Mouse (Mus musculus) heart, adult 11 months (tissue): ENCODE results near the gene Armc9.

ENCODE experiments used
- DNase-seq: peaks from one replicate; pipeline ENCODE4 v3.0.0; 2022

Gene Armc9

DNA sequence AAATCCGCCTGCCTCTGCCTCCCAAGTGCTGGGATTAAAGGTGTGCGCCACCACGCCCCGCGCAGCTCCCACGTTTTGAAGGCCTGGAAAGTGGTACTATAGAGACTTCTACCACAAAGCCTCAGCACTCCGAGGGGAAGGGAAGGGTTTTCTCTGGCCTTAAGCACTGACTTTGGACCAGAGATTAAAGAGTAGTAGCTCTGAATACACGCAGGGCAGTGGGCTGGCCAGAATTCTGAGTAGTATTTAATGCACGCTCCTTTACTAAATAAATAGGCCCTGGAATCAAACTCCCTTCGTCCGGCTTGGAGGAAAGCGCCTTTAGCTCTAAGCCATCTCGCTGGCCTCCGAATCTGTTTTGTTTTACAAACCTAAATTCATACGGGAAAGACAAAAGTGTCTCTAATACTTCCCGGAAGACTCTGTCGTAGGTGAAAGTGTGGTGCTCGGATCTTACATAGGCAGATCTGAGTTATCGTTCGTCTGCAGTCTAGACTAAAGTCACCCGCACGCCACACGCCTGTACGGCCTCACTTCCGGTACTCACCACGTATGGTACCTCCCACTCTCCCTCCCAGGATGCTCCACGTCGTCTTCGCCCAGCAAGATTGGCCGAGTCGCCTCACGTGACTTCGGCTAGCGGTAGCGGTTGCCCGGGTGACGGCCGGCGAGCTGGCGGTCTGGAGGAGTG lies at the start of gene Armc9:
Gene Armc9 (plus strand): TSS at position 648 of the 691 bp plus-strand sequence.
- peak; percentile 100 for DNase-seq

GRCm38 (mm10) chr1:86105054-86105453 lies 49.5 kb upstream of the Armc9 start:
- DNase-seq = no peak

DNA sequence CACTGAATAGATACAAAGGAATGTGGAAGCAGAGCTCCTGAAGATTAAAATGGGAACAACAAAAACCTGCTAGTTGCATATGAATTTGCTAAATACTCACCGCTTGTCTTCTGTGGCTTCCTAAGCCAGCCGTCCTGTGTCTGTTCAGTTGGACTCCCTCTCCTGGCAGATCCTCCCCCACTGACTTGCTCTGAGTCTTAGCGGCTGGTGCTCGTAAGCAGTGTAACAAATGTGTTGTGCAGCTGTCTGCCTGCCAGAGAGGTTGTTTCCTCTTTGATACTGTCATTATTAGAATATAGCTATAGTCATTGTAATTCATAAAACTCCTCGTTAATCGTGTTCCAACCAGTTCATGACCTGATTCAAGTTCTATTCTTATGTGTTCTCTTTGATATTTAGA lies 42.8 kb upstream of the Armc9 start, which contains the start of gene Htr2b:
Gene Htr2b (minus strand): TSS at position 192 of the 400 bp plus-strand sequence.
- DNase-seq = peak; percentile 95

DNA sequence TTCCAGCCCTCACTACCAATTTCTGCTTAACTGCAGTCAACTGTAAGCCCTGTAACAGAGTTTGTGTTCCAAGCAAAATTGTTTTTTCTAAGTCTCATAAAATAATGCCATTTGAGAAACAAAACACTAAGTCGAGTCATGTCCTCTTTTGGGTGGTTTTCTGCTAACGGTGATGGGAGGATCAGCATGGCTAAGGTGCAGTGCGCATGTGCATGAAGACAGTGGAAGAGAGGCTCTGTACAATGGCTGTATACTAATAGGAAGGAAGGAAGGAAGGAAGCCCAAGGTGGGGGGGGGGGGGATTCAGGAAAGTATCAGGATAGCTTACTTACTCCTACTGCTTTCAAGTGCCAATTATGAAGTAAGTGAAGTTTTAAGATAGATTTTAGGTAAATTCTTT lies 40.4 kb upstream of the Armc9 start:
- peak; percentile 91 for DNase-seq

DNA sequence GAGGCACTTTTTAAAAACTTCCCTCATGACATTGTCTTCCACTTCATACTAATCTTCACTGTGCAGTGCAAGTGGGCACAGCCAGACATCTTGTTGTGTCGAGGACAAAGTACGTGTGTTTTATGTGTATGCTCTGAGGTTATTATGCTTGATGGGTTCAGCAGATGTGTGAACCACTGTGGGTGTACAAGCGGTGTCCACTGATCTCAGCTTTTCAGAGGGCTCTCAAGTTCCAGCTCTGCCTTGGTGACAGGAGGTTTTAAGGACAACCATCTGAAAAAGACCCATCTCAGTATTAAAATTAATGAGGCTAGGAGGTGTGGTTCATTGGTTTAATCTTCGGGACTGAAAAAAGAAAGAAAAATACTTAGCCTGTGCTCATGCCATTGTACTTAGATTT lies 35.0 kb upstream of the Armc9 start:
- DNase-seq = peak; percentile 48

DNA sequence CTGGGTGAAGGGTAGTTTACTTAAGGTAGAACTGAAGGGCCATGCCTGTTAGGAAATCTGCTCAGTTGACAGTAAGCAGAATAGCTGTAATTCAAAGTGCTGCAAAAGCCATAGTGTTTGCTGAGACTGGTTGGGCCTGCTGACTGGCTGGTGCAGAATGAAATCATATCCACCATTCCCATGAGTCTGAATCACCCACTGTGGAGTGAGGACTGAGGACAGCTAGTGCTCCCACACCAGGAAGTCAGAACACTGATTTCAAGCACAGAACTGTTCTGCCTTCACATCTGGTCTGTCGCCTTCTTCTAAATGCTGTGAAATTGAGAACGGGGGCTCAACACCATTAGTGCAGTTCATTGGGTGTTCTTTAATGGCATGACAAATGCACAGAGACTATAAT lies 28.5 kb upstream of the Armc9 start:
- DNase-seq = no peak

DNA sequence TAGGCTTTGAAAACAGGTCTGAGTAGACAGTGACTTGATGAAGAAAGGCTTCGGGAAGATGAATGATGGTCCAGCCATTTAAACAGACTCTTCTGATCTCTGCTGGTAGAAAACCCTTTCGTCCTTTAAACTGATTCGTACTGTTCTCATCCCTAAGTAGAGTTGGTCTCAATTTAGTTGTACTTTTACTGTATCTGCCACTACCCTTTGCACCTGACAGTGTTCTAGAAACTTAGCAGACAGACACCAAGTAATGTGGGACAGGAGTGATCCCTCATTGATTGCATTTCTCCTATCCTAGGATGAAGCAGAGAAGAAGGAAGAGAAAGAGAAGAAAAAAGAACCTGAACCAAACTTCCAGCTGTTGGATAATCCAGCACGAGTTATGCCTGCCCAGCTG lies 21.2 kb upstream of the Armc9 start, which contains the start of gene Gm21972:
Gene Gm21972 (plus strand): TSS at position 301 of the 400 bp plus-strand sequence.
- DNase-seq = no peak

GRCm38 (mm10) chr1:86135315-86135714 lies 19.3 kb upstream of the Armc9 start:
- DNase-seq = no peak

DNA sequence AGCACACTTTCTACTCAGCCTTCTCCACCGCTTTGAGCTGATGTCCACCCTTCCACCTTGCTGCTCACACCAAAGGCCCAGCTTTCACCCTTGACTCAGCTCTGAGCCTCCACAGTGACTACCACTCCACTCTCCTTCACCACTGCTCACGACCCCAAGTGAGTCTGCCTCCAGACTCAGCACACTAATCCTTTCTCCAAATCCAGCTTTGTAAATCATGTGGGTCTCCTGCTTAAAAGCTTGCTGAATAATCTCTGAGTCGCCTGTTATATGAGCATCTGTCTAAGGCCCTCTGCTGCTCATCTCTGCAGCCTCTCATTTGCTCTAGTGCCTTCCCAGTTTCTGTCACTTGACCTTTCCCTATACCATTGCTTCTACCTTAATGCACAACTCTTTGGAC lies 13.5 kb upstream of the Armc9 start:
- DNase-seq = no peak

DNA sequence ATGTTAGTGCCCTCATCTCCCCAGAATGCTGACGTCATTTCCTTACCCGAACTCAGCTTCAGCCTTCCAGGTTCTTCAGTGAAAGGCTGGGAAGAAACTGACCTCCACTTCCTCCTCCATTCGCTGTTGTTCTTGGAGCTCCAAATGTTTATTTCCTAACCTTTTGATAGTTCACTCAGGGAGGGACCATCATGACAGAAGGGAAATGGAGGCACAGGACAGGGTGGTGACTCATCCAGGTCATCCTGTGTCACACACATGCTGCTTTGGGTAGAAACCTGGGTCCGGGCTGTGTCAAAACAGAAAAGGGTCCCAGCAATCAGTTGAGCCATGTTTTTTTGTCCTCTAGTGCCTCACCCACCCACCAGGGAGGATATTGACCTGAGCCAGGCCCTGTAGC lies 11.4 kb upstream of the Armc9 start:
- peak; percentile 96 for DNase-seq

- peak; percentile 94 for DNase-seq
These were observed 10.3 kb upstream of the Armc9 start for GRCm38 (mm10) chr1:86144001-86144944.

GRCm38 (mm10) chr1:86146293-86146692 lies 8.3 kb upstream of the Armc9 start:
- DNase-seq = peak; percentile 57

- no peak for DNase-seq
These were observed 7.0 kb upstream of the Armc9 start for GRCm38 (mm10) chr1:86147557-86147956.

GRCm38 (mm10) chr1:86148161-86148560 lies 6.4 kb upstream of the Armc9 start:
- DNase-seq = no peak

- DNase-seq = no peak
These were observed 3.7 kb upstream of the Armc9 start for GRCm38 (mm10) chr1:86150929-86151328.

GRCm38 (mm10) chr1:86151376-86151775 lies 3.2 kb upstream of the Armc9 start:
- DNase-seq = no peak

DNA sequence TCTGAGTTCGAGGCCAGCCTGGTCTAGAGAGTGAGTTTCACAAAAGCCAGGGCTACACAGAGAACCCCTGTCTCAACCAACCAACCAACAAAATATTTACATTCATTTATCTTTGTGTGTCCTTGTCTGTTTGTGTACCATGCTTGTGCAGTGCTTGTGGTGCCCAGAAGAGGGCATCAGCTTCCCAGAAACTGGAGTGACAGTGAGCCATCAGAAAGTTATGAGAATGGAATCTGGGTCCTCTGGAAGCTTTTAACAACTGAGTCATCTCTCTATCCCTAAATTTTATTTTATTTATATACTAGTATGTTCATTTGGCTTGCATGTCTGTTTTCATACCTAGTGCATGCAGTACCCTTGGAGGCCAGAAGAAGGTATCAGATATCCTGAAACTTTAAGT lies 2.0 kb upstream of the Armc9 start:
- no peak for DNase-seq

GRCm38 (mm10) chr1:86154824-86155164 lies 214 bp downstream of the Armc9 start:
- DNase-seq = no peak

DNA sequence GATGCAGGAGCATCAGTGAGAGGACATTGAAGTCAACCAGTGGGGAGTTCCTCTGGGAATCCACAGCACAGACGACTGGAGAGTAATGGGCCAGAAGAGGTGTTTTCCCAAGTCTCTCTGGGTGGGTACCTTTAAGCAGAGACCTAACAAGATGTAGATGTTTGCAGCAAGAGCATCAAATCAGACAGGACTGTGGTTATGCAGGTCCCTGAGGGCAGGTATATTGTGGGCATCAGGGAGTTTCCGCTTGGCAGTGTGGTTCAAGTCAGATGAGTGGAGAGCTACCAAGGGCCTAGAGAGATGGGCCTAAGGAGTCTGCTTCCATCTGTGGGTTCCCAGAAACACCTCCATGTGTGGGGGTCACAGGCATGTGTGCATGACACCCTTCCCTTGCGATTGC lies 1.5 kb downstream of the Armc9 start:
- no peak for DNase-seq

- no peak for DNase-seq
These were observed 2.0 kb downstream of the Armc9 start for GRCm38 (mm10) chr1:86156595-86156994.

- no peak for DNase-seq
These were observed 5.5 kb downstream of the Armc9 start for GRCm38 (mm10) chr1:86160059-86160458.

- DNase-seq = no peak
These were observed 5.9 kb downstream of the Armc9 start for GRCm38 (mm10) chr1:86160479-86160878.

- DNase-seq = no peak
These were observed 6.5 kb downstream of the Armc9 start for GRCm38 (mm10) chr1:86161061-86161460.

DNA sequence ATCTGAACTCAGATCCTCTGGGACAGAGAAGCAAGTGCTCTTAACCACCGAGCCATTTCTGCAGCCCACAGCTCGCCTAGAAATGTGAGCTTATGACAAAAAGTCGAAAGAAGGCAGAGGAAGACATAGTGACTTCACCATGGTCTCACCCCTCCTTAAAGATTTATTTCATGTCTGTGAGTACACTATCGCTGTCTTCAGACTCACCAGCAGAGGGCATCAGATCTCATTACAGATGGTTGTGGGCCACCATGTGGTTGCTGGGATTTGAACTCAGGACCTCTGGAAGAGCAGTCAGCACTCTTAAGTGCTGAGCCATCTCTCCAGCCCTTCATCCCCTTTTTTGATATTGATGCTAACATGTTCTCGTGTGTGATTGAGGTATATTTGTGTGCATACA lies 20.0 kb downstream of the Armc9 start:
- no peak for DNase-seq
